ENCODE assay signal across 10 mouse cellular contexts in the genomic region with DNA sequence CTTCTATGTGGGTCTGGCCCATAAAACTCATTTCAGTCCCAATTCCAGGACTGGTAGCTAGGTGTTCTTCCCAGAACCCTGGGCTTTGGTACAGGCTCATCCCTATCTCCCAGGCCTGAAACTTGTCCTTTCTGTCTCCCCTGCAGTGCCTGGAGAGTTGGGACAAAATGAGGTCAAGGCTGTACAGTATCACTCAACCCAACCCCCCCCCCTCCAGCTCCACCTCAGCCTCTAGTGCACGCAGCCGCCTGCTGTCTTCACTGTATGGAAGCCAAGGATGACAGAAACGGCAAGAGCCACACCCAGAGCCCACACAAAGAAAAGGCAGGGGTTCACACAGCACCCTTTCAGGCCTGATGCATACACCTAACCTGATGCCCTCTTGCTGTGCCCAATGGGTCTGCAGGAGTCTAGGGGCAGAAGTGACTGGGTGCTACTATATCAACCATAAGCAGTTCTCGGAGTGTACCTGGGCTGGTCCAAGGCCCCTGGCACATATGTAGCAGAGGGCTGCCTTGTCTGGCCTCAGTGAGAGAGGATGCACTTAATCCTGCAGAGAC. TPM values are rescaled to one million over a fixed set of nuclear protein-coding genes. Genes with fewer than 3 reads are reported as not detected.
A peak's percentile ranks its signal among the peaks of the same experiment; 100 is the strongest.
DNase-seq lines count a peak whose midpoint lies in the region; ATAC-seq and TF ChIP-seq lines count a peak whose summit lies in the region.
"Had no signal": no experiment of that assay in that cellular context is flagged by ENCODE, and none has a peak within 500 bp of the region (broad histone marks: within the 10 kb centered on the region; RNA-seq: fewer than 3 reads in every experiment).

No protein-coding gene starts in this region.

- H3K27me3 ChIP-seq in forebrain, embryonic 12.5 days: no peaks in the 10 kb centered on the region
- H3K27me3 ChIP-seq in forebrain, postnatal 0 days (ENCODE audit: insufficient read depth, low read length): no peaks in the 10 kb centered on the region
- no peaks in the 10 kb centered on the region for H3K27me3 ChIP-seq in liver, embryonic 13.5 days
- H3K27me3 ChIP-seq in thymus, adult 2 months (ENCODE audit: control insufficient read depth, insufficient read depth, low read length): no peaks in the 10 kb centered on the region

- TF ChIP-seq CTCF in forebrain, postnatal 0 days (IDR thresholded peaks at IDR 0.05; ENCODE audit: low read depth): no peak
- no peak for TF ChIP-seq CTCF in layer of hippocampus, adult 2 months (conservative IDR thresholded peaks at IDR 0.05)
- TF ChIP-seq CTCF in thymus, adult 2 months (IDR thresholded peaks at IDR 0.05; ENCODE audit: borderline replicate concordance, control insufficient read depth, extremely low read depth, insufficient read depth, low read length, poor library complexity): no peak

- no peaks in the 10 kb centered on the region for H3K9me3 ChIP-seq in forebrain, embryonic 12.5 days
- no peaks in the 10 kb centered on the region for H3K9me3 ChIP-seq in forebrain, postnatal 0 days (ENCODE audit: low read length)
- H3K9me3 ChIP-seq in liver, embryonic 13.5 days (replicated peaks): no peaks in the 10 kb centered on the region

- peaks cover 26% of the 10 kb centered on the region for H3K4me1 ChIP-seq in forebrain, embryonic 12.5 days
- no peaks in the 10 kb centered on the region; the same call in 1 of the 2 replicates for H3K4me1 ChIP-seq in forebrain, postnatal 0 days (ENCODE audit: insufficient read depth)
- H3K4me1 ChIP-seq in liver, embryonic 13.5 days (replicated peaks): peaks cover 19% of the 10 kb centered on the region
- peaks cover 15% of the 10 kb centered on the region for H3K4me1 ChIP-seq in thymus, adult 2 months (replicated peaks; ENCODE audit: control insufficient read depth, insufficient read depth, low read length)

- H3K9ac ChIP-seq in forebrain, embryonic 12.5 days: 0 out of 2 replicates have a peak overlapping the region, but pooled peaks have one; percentile 1
- no peak overlapping the region for H3K9ac ChIP-seq in forebrain, postnatal 0 days
- H3K9ac ChIP-seq in liver, embryonic 13.5 days: no peak overlapping the region

- no peak for DNase-seq in forebrain, postnatal 0 days
- DNase-seq in layer of hippocampus, adult 2 months (ENCODE audit: low spot score in 2 of 2): no peak
- DNase-seq in layer of hippocampus, postnatal 36 days: no peak
- DNase-seq in brain, adult 2 months (ENCODE audit: low read depth, low spot score): peak; percentile 43
- DNase-seq in liver, embryonic 13.5 days: no peak
- no peak for DNase-seq in thymus, adult 2 months
- no peak for DNase-seq in layer of hippocampus, adult 9-10 months (ENCODE audit: low spot score)

- WGBS in forebrain, embryonic 12.5 days: 81% methylated on average over 4 of the region's 4 CpGs
- 52% methylated on average over 4 of the region's 4 CpGs for WGBS in forebrain, postnatal 0 days
- 43% methylated on average over 4 of the region's 4 CpGs for WGBS in liver, embryonic 13.5 days (ENCODE audit: insufficient replicate concordance)
- 60% methylated on average over 4 of the region's 4 CpGs for WGBS in thymus, adult 2 months

- TF ChIP-seq POLR2A in thymus, adult 2 months (IDR thresholded peaks at IDR 0.05; ENCODE audit: control insufficient read depth, extremely low read depth, insufficient read depth, low read length, poor library complexity): no peak

- H3K4me3 ChIP-seq in forebrain, embryonic 12.5 days (replicated peaks): no peak overlapping the region
- no peak overlapping the region for H3K4me3 ChIP-seq in forebrain, postnatal 0 days (ENCODE audit: low read depth, low read length)
- no peak overlapping the region for H3K4me3 ChIP-seq in layer of hippocampus, adult 2 months
- no peak overlapping the region for H3K4me3 ChIP-seq in liver, embryonic 13.5 days (replicated peaks)
- H3K4me3 ChIP-seq in thymus, adult 2 months (ENCODE audit: control insufficient read depth, insufficient read depth, low read length): no peak overlapping the region

- no peak for ATAC-seq in forebrain, embryonic 12.5 days (ENCODE audit: low FRiP score)
- ATAC-seq in forebrain, postnatal 0 days: no peak
- no peak for ATAC-seq in liver, embryonic 13.5 days (ENCODE audit: low read depth)

- H3K36me3 ChIP-seq in forebrain, embryonic 12.5 days (replicated peaks): no peaks in the 10 kb centered on the region
- H3K36me3 ChIP-seq in forebrain, postnatal 0 days (ENCODE audit: insufficient read depth): no peaks in the 10 kb centered on the region
- H3K36me3 ChIP-seq in liver, embryonic 13.5 days: no peaks in the 10 kb centered on the region
- no peaks in the 10 kb centered on the region for H3K36me3 ChIP-seq in thymus, adult 2 months (ENCODE audit: control insufficient read depth, insufficient read depth, low read length)

- no peak overlapping the region for H3K4me2 ChIP-seq in forebrain, embryonic 12.5 days
- H3K4me2 ChIP-seq in forebrain, postnatal 0 days (ENCODE audit: low read depth): no peak overlapping the region
- no peak overlapping the region for H3K4me2 ChIP-seq in liver, embryonic 13.5 days

- 0 out of 2 replicates have a peak overlapping the region, but pooled peaks have one; percentile 13 for H3K27ac ChIP-seq in forebrain, embryonic 12.5 days
- H3K27ac ChIP-seq in forebrain, postnatal 0 days (ENCODE audit: low read depth, low read length): no peak overlapping the region
- H3K27ac ChIP-seq in layer of hippocampus, adult 2 months: peak overlapping the region; percentile 75
- peak overlapping the region; percentile 45; the same call in 1 of the 2 replicates for H3K27ac ChIP-seq in liver, embryonic 13.5 days
- no peak overlapping the region for H3K27ac ChIP-seq in thymus, adult 2 months (ENCODE audit: control insufficient read depth, insufficient read depth, low read length)

RNA-seq across cellular contexts. Expression of a gene that starts 20.5 kb away (rescaled TPM):
- 4.6 and 4.7 TPM in 2 replicates for polyA plus RNA-seq in forebrain, embryonic 12.5 days (2016; fragmentation: Nextera tagmentation; extraction: Ambion mirVana)
- total RNA-seq in forebrain, postnatal 0 days (2014; rRNA removed): 3.2 and 5.8 TPM in 2 replicates
- polyA plus RNA-seq in forebrain, postnatal 0 days (2015; fragmentation: Nextera tagmentation; extraction: Ambion mirVana): 0.77 TPM in 2 replicates
- 1 to 10 TPM; 3.3 TPM for total RNA-seq in layer of hippocampus, adult 2 months (2021)
- 1 to 10 TPM; 3.2 to 4.3 TPM for total RNA-seq in layer of hippocampus, postnatal 36 days (2021)
- polyA plus RNA-seq in liver, embryonic 13.5 days (2015; fragmentation: Nextera tagmentation; extraction: Ambion mirVana): 0.42 and 0.50 TPM in 2 replicates
- 40.7 and 41.3 TPM in 2 replicates for polyA plus RNA-seq in thymus, adult 2 months (2012; rRNA removed)

RNA-seq across cellular contexts. Expression of a gene that starts 28.6 kb away (rescaled TPM):
- polyA plus RNA-seq in forebrain, embryonic 12.5 days (2016; fragmentation: Nextera tagmentation; extraction: Ambion mirVana): not detected in 2 replicates
- total RNA-seq in forebrain, postnatal 0 days (2014; rRNA removed): 0.57 and 0.62 TPM in 2 replicates
- polyA plus RNA-seq in forebrain, postnatal 0 days (2015; fragmentation: Nextera tagmentation; extraction: Ambion mirVana): 0.43 and 0.64 TPM in 2 replicates
- 1 to 10 TPM; 1.2 to 1.3 TPM for total RNA-seq in layer of hippocampus, adult 2 months (2021)
- total RNA-seq in layer of hippocampus, postnatal 36 days (2021): 1 to 10 TPM in 1 of 2 experiments, under 1 TPM in 1; 0.72 to 1.6 TPM
- not detected in 2 replicates for polyA plus RNA-seq in liver, embryonic 13.5 days (2015; fragmentation: Nextera tagmentation; extraction: Ambion mirVana)
- polyA plus RNA-seq in thymus, adult 2 months (2012; rRNA removed): not detected in 2 replicates
- total RNA-seq: gastrocnemius, postnatal 14 days had no signal

RNA-seq across cellular contexts. Expression of a gene that starts 38.5 kb away (rescaled TPM):
- 0.33 and 0.64 TPM in 2 replicates for polyA plus RNA-seq in forebrain, embryonic 12.5 days (2016; fragmentation: Nextera tagmentation; extraction: Ambion mirVana)
- 0.71 TPM in 1 of 2 replicates, not detected in the other for total RNA-seq in forebrain, postnatal 0 days (2014; rRNA removed)
- polyA plus RNA-seq in forebrain, postnatal 0 days (2015; fragmentation: Nextera tagmentation; extraction: Ambion mirVana): 3.0 and 3.1 TPM in 2 replicates
- total RNA-seq in layer of hippocampus, adult 2 months (2021): 1 to 10 TPM; 1.5 to 2.0 TPM
- total RNA-seq in layer of hippocampus, postnatal 36 days (2021): 1 to 10 TPM; 1.5 to 2.3 TPM
- not detected in 2 replicates for polyA plus RNA-seq in liver, embryonic 13.5 days (2015; fragmentation: Nextera tagmentation; extraction: Ambion mirVana)
- polyA plus RNA-seq in thymus, adult 2 months (2012; rRNA removed): 0.23 and 0.35 TPM in 2 replicates
- total RNA-seq: common myeloid progenitor, adult 5-6 weeks; gastrocnemius, postnatal 14 days had no signal

Comparison
In these comparisons a context has a peak if more than half of its experiments do, and no peak if none do; other contexts are left out.
1. H3K27ac ChIP-seq: peak in forebrain, embryonic 12.5 days (single experiment), layer of hippocampus, adult 2 months (single experiment) and liver, embryonic 13.5 days (single experiment); none in forebrain, postnatal 0 days (single experiment) and thymus, adult 2 months (single experiment).